Mouse (Mus musculus) cerebellum, adult 2 months (tissue): Measurements from ENCODE around the gene Prmt8.

Experiments used
- CTCF ChIP-seq: fragments of 200-500 bp; IDR thresholded peaks from 2 replicates; pipeline ENCODE4 v1.5.1; 2011; ENCODE audit warnings: low read depth, mild to moderate bottlenecking, control low read depth, low read length, moderate library complexity, borderline replicate concordance; ENCODE audit not compliant: insufficient read depth
- POLR2A ChIP-seq: fragments of 200-500 bp; IDR thresholded peaks from 2 replicates; pipeline ENCODE4 v1.6.1; 2011; ENCODE audit warnings: low read length, control low read depth, borderline replicate concordance; ENCODE audit not compliant: insufficient read depth

DNA sequence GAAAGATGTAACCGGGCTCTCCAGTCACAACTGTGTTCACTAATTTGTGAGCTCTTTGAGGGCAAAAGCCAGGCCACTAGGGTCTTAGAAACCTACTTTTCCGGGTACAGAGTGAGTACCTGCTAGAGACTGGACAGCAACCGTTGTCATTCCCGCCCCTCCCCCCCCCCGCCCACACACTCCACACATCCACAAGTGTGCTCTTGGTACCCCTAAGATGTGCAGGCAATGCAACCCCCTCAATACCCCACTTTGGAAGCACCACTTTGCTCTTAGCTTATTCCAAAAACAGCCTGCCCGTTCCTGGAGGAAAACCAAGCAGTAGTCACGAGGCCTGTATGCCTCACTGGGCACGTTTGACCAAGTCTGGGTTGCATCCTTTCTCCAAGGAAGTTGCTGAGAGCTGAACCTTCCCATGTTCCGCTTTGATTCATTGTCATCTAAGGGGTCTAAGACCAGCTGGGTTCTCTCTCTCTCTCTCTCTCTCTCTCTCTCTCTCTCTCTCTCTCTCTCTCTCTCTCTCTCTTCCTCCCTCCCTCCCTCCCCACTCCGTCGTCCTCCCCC is 3.1 kb downstream of the Prmt8 start:
- no peak for TF ChIP-seq POLR2A
- TF ChIP-seq CTCF = no peak
